Mouse (Mus musculus) left cerebral cortex, adult 11 months (tissue): Measurements from ENCODE around the gene Cpeb3.
"Not testable (repeated sequence)": the region's sequence is repeated elsewhere in the genome, so short reads cannot be mapped to it uniquely, and the experiment has no call there.

Experiments
- DNase-seq: peaks from one replicate; pipeline ENCODE4 v3.0.0; 2022; ENCODE audit warnings: low spot score

The Cpeb3 gene

GRCm38 (mm10) chr19:37145846-37146245 is 62.6 kb downstream of the Cpeb3 start:
- no peak for DNase-seq

- no peak for DNase-seq
Observed at GRCm38 (mm10) chr19:37145401-37145800, 63.0 kb downstream of the Cpeb3 start.

GRCm38 (mm10) chr19:37141623-37142022 is 66.8 kb downstream of the Cpeb3 start:
- no peak for DNase-seq

- DNase-seq: no peak
Observed at GRCm38 (mm10) chr19:37137133-37137532, 71.3 kb downstream of the Cpeb3 start.

- DNase-seq: not testable (repeated sequence)
Observed at GRCm38 (mm10) chr19:37135459-37135858, 72.9 kb downstream of the Cpeb3 start.

GRCm38 (mm10) chr19:37133666-37134065 is 74.7 kb downstream of the Cpeb3 start:
- DNase-seq: no peak

- DNase-seq: peak; percentile 24
Observed at GRCm38 (mm10) chr19:37131660-37132059, 76.7 kb downstream of the Cpeb3 start.

GRCm38 (mm10) chr19:37128461-37128860 is 79.9 kb downstream of the Cpeb3 start:
- DNase-seq: no peak

GRCm38 (mm10) chr19:37127018-37127567 is 81.3 kb downstream of the Cpeb3 start:
- DNase-seq: no peak

- DNase-seq: no peak
Observed at GRCm38 (mm10) chr19:37124961-37125360, 83.4 kb downstream of the Cpeb3 start.

GRCm38 (mm10) chr19:37119281-37119680 is 89.1 kb downstream of the Cpeb3 start:
- no peak for DNase-seq

GRCm38 (mm10) chr19:37115824-37116223 is 92.6 kb downstream of the Cpeb3 start:
- no peak for DNase-seq

GRCm38 (mm10) chr19:37115374-37115773 is 93.0 kb downstream of the Cpeb3 start:
- no peak for DNase-seq

- DNase-seq: no peak
Observed at GRCm38 (mm10) chr19:37111831-37112230, 96.6 kb downstream of the Cpeb3 start.

GRCm38 (mm10) chr19:37110494-37110893 is 97.9 kb downstream of the Cpeb3 start:
- no peak for DNase-seq

GRCm38 (mm10) chr19:37109853-37110252 is 98.5 kb downstream of the Cpeb3 start:
- DNase-seq: no peak

- no peak for DNase-seq
Observed at GRCm38 (mm10) chr19:37100689-37101088, 107.7 kb downstream of the Cpeb3 start.

GRCm38 (mm10) chr19:37095666-37096330 is 112.6 kb downstream of the Cpeb3 start:
- no peak for DNase-seq

GRCm38 (mm10) chr19:37093181-37093580 is 115.2 kb downstream of the Cpeb3 start:
- no peak for DNase-seq

GRCm38 (mm10) chr19:37090146-37091061 is 118.0 kb downstream of the Cpeb3 start:
- no peak for DNase-seq

- no peak for DNase-seq
Observed at GRCm38 (mm10) chr19:37088043-37088748, 120.2 kb downstream of the Cpeb3 start.

- DNase-seq: no peak
Observed at GRCm38 (mm10) chr19:37084546-37084945, 123.9 kb downstream of the Cpeb3 start.
